Mouse (Mus musculus) liver, postnatal 0 days (tissue): ENCODE data around the gene Adamts4.

Experiments used
- CTCF ChIP-seq: sonication (generic); IDR thresholded peaks from 2 replicates; pipeline ENCODE4 v1.5.1; 2016; ENCODE audit warnings: antibody characterized with exemption, low read depth
- EP300 ChIP-seq: IDR thresholded peaks from 2 replicates; pipeline ENCODE4 v1.6.1; 2016; ENCODE audit warnings: antibody characterized with exemption, low read depth, mild to moderate bottlenecking

DNA sequence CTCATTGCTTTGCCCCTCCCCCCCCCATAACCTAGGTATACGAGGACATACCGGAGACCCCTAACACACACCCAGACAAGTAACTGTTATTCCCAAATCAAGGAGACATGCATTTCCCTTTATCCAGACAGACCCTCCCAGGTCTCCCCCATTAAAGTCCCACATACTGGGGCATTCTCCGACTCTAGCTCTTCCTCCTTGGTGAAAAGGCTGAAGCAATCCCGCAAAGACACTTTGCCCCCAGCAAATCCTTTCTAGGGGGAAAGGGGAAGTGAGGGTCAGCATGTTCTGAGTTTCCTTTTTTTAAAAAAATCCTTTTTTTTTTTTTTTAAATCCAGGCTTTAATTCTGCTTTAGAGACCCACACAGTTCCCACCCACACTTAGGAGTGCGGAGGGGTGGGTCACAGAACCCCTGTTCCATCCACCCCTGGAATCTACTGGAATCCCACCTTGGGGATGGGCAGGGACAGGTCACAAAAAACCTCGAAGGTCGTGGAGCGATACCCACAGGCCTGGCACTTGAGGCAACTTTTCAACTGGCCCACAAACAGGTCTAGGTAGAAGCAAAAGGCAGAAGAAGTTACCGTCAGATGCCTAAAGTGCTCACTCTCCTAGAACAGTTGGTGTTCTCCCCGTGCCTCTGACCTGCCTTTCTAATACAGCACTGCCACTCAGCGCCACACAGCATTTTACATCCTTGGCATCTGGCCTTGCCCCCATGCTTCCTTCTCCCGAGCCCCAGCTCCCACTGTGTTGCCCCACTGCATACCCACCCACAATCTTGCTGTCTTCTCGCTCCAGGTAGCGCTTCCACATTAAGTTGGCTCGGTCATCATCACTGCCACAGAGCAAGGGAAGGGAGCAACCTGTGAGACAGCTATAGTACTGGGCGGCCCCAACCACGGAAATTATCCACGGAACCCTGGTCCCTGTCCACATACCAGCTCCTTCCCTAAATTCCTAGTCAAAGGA lies 33.3 kb downstream of the Adamts4 start:
- no peak for TF ChIP-seq EP300
- no peak for TF ChIP-seq CTCF
